Mouse (Mus musculus) monocyte, adult 5-6 weeks (primary cell): ENCODE data around the gene Anapc2. TPM values are rescaled to one million over a fixed set of nuclear protein-coding genes. Genes with fewer than 3 reads are reported as not detected.

Experiments
- ATAC-seq: fragments of 153-309, 156-312 bp; replicated peaks from 2 replicates; pipeline ENCODE4 v1.8.0; 2017; ENCODE audit warnings: mild to moderate bottlenecking; ENCODE audit not compliant: low TSS enrichment, insufficient number of reproducible peaks, severe bottlenecking, poor library complexity, low FRiP score
- total RNA-seq: library from RNA; stranded (forward); fragments of 200-1000, 200-491, 200-594 nt; gene quantifications from 3 replicates; pipeline ENCODE4 v1.2.3, GENCODE M21; 2017

Anapc2 gene
- total RNA-seq, 1 experiment from 2014 or later = 43.8 TPM

DNA sequence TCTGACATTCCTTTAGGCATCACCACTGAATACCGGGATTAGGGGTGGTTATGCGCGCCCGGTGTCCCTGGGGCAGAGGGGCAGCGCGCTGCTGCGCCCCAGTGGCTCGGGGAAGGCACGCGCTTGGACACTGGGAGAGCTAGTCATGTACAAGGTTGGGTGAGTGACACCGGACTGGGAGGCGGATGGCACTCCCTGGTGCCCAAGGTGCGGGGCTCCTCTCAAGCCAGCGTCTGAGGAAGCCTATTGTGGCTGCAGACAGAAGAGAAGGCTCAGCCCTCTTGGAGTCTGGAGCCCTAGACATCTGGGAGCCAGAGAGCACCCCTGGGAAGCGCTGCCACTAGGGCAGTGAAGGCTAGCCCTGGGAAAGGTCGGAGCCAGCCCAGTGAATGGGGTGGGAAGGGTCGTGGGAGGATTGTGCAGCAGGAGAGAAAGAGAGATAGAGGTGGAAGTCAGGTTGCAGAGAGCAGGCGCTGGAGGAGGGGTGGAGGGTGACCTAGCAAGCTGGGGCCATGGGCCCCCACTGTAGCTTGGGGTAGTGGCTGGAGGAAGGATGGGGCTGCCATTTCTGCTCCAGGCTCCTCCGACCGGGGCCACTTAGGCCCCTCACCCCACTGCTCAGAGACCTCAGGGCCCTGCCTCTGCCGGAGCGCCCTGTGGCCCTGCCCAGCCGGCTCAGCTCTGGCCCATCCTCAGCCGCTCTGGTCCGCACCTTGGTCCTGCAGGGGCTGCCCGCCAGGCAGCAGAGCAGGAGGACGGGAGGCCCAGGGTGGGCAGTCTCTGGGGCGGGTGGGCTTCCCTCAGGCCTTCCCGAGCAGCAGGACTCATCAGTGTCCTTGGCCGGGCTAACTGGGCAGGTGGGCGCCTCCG is 19.1 kb downstream of the Anapc2 start:
- ATAC-seq = no peak

GRCm38 (mm10) chr2:25292054-25292544 is 19.8 kb downstream of the Anapc2 start:
- no peak for ATAC-seq

- ATAC-seq = no peak
These were observed 20.6 kb downstream of the Anapc2 start for GRCm38 (mm10) chr2:25292856-25293255.

DNA sequence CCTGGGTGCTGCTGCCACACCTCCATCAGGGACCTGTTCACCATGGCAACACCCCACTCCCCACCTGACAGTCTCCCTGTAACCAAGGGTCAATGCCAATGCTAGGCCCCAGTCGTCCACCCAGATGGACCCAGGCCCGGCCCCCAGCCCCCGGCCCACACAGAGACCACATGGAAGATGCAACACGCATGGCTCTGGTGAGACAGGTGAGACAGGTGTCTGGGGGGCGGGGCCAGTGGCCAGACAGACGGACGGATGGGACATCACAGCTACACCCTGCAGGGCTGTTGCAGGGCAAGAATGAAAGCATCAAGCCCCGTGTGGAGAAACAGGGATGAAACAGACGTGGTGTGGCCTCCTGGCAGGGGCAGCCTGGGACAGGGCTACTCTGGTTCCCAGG is 21.4 kb downstream of the Anapc2 start:
- ATAC-seq = no peak

GRCm38 (mm10) chr2:25297093-25297492 is 24.8 kb downstream of the Anapc2 start:
- ATAC-seq = no peak

GRCm38 (mm10) chr2:25298046-25298445 is 25.8 kb downstream of the Anapc2 start:
- no peak for ATAC-seq

GRCm38 (mm10) chr2:25303452-25303851 is 31.2 kb downstream of the Anapc2 start:
- ATAC-seq = no peak

DNA sequence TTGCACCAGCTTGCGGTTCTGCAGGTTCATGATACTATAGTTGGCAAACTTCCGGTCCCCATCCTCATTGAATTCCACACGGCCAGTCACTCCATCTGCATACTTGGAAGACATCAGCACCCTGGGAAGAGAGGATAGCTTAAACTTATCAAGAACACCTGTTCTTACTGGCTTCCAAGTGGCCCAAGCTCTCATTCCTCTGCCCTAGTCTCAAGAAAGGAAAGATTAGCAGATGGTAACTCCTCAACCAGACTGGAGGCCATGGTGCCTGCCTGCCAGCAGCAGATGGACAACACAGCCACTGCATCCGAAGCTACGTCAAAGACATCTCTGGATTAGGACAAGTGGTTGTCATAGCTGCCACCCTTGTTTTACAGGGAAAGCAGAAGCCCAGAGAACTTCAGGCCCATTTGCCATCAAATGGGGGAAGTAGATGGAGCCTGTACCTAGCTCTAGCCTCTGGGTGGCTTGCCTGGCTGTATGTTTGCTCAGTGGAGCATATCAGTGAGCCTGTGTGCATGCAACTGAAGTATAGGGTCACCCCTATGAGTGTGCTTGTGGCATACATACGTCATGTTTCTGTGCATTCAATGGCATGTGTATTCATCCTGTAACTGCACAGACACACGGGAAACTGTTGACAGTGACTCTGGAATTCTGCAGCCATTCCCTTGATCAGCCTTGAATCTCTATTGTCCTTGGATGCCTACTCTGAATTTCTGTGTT is 31.8 kb downstream of the Anapc2 start:
- no peak for ATAC-seq

- ATAC-seq = peak; percentile 77
These were observed 32.6 kb downstream of the Anapc2 start for GRCm38 (mm10) chr2:25304657-25305541.

GRCm38 (mm10) chr2:25305587-25306359 is 33.5 kb downstream of the Anapc2 start:
- no peak for ATAC-seq

DNA sequence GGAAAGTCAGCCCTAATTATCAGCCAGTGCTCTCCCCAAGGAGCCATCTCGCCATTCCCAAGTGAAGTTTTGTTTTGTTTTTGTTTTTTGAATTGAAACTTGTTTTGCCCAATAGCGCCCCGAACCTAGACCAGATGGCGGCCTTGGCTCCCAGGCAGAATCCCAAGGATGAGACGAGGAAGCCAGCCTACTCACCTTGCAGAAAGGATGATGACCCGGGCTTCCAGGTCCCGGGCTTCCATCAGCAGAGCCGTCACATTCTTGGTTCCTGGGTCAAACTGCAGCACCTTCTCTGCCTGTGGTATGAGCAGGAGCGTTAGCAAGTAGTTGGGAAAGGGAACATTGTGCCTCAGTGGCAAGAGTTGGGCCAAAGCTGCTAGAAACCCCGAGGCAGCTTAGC is 37.9 kb downstream of the Anapc2 start:
- no peak for ATAC-seq

- ATAC-seq = no peak
These were observed 38.7 kb downstream of the Anapc2 start for GRCm38 (mm10) chr2:25310969-25311368.

- ATAC-seq = no peak
These were observed 39.2 kb downstream of the Anapc2 start for GRCm38 (mm10) chr2:25311491-25311891.

DNA sequence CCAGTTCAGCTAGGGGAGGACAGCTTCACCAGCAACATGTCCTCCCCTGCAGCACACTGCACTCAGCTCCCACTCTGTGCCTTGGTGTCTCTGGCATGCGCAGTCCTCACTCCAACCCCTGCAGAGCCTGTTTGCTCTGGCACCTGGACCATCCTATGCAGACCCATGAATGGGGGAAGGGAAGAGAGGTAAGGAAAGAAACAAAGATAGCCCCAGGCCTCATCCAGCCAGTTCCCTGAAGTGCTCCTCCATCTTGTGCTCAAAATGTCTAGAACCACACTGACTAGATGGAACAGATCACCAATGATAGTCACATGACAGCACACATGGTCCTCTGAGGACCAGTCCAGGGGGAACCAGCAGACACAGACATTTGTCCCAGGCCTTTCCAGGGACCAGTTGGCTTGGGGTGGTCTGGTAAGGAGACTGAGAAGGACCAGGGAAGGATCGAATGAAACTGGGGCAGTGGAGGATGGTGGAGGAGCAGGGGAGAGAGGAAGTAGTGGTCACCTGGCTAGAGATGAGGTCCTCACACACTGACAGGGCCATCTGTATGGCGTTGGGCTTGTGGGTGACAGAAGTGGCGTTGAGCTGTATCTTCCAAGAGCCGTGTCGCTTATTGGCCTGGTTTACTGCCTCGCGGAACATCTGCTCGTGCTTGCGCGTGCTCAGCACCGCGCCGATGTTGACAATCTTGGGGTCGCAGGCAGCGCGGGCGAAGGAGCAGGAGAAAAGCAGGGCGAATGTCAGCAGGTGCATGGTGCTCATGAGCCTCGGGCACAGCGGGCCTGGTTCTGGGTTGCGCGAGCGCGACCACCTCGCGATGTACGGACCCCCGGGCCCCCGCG is 46.1 kb downstream of the Anapc2 start:
- no peak for ATAC-seq

- peak; percentile 52; the same call in 1 of the 2 replicates for ATAC-seq
These were observed 46.9 kb downstream of the Anapc2 start, which contains the start of gene Grin1 for GRCm38 (mm10) chr2:25318971-25319773. Gene Grin1, minus strand, starts transcription at chr2:25319187.

DNA sequence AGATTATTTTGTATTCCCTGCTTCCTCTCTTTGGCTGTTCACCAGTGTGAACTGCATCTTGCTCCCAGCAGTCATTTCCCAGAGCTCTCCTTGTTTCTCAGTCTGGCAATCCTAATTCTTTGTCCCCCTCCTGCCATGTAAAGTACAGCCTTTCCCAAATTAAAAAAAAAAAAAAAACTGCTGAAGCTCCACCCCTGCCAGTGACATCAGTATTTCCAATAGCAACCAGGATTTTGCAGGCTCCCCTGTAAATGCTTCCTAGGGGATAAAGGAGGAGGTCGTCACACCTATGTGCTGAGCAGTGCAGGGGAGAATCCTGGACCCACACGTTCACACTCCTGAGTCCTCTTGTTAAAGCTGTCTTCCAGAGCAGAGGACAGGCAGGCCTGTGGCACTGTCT is 47.8 kb downstream of the Anapc2 start:
- ATAC-seq = no peak
